In the genomic region with DNA sequence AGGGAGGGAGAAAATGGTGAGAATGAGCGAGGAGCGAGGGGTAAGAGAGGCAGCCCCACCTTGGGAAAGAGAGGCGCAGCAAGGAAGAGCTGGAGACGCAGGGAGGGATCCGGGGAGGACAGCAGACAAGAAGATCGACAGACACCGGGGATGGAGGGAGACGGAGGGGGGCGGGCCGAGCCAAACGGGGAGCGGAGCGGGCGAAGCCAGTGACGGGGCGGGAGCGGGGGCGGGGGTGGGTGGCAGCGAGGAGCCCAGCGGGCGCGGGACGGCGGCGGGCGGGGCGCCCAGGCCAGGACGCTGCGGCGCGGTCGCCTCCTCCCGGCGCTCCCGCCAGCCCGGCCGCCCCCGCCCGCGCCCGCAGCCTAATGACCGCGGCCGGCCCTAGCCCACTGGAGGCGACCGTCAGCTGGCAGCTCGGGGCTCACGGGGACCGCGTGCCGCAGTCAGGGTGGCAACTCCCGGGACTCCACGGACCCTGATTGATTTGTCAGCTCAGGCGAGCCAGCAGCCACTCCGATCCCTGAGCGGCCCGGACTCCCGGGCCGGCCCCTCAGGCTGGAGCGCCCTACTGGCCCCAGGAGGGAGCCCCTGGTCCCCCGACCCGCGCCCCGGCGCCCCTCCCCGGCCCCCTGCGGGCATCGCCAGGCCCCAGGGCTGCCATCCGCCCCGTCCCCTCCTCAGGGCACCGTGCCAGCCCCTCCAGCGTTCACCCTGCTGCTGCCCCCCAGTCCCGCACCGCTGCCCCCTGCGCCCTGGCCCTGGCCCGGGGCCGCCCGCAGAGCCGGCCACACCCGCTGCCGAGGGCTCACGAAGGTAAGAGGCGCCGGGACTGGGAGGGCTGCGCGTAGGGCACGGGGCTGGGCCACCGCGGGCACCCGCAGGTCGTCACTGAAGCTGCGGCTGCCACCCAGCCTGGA, we compare ENCODE assay signal across 8 mouse cellular contexts. TPM values are rescaled to one million over a fixed set of nuclear protein-coding genes. Genes with fewer than 3 reads are reported as not detected.
DNase-seq lines count a peak whose midpoint lies in the region; ATAC-seq and TF ChIP-seq lines count a peak whose summit lies in the region.

Gene Lhx2, plus strand, starts transcription at position 292 of the 920 bp plus-strand sequence.

- H3K9me3 ChIP-seq in intestine, postnatal 0 days (ENCODE audit: control insufficient read depth), result no peaks in the 10 kb centered on the region
- H3K9me3 ChIP-seq in midbrain, embryonic 10.5 days (replicated peaks), result no peaks in the 10 kb centered on the region

- 2% methylated on average over 90 of the region's 92 CpGs for WGBS in kidney, adult 2 months
- 1% methylated on average over 54 of the region's 92 CpGs for whole genome bisulfite sequencing in intestine, postnatal 0 days
- 2% methylated on average over 88 of the region's 92 CpGs for WGBS in midbrain, embryonic 10.5 days

- TF ChIP-seq CTCF in kidney, adult 2 months (conservative IDR thresholded peaks at IDR 0.05; ENCODE audit: insufficient read depth, insufficient read length, low read depth, low read length), result no peak
- no peak for TF ChIP-seq CTCF in embryonic fibroblast, embryonic 13.5 days (IDR thresholded peaks at IDR 0.05; ENCODE audit: borderline replicate concordance, insufficient read depth, low read length)
- no peak for TF ChIP-seq CTCF in intestine, postnatal 0 days (IDR thresholded peaks at IDR 0.05; ENCODE audit: low read depth)

- no peaks in the 10 kb centered on the region for H3K4me1 ChIP-seq in kidney, adult 2 months (ENCODE audit: control insufficient read depth, insufficient read depth, low read length)
- no peaks in the 10 kb centered on the region; the same call in 1 of the 2 replicates for H3K4me1 ChIP-seq in embryonic fibroblast, embryonic 13.5 days (ENCODE audit: control insufficient read depth, insufficient read depth, low read length)
- no peaks in the 10 kb centered on the region; the same call in 1 of the 2 replicates for H3K4me1 ChIP-seq in intestine, postnatal 0 days (replicated peaks; ENCODE audit: control insufficient read depth, insufficient read depth, low read length)
- peaks cover 32% of the 10 kb centered on the region for H3K4me1 ChIP-seq in midbrain, embryonic 10.5 days

- no peak for ATAC-seq in intestine, postnatal 0 days

- TF ChIP-seq POLR2A in kidney, adult 2 months (IDR thresholded peaks at IDR 0.05; ENCODE audit: low read depth, low read length), result no peak
- no peak for TF ChIP-seq POLR2A in embryonic fibroblast, embryonic 13.5 days (IDR thresholded peaks at IDR 0.05; ENCODE audit: low read depth, low read length)

- no peak within 1 kb of the TSS for H3K9ac ChIP-seq in intestine, postnatal 0 days (ENCODE audit: low read depth, low read length)

- no peaks in the 10 kb centered on the region for H3K36me3 ChIP-seq in kidney, adult 2 months (ENCODE audit: control insufficient read depth, insufficient read depth, low read length)
- no peaks in the 10 kb centered on the region for H3K36me3 ChIP-seq in intestine, postnatal 0 days (ENCODE audit: control insufficient read depth, insufficient read depth)
- H3K36me3 ChIP-seq in midbrain, embryonic 10.5 days, result no peaks in the 10 kb centered on the region

- peak within 1 kb of the TSS; percentile 80 for H3K4me2 ChIP-seq in intestine, postnatal 0 days (replicated peaks; ENCODE audit: low read depth)

- H3K27me3 ChIP-seq in kidney, adult 2 months (replicated peaks; ENCODE audit: control insufficient read depth, insufficient read depth, low read length), result peaks cover 21% of the 10 kb centered on the region
- peaks cover 97% of the 10 kb centered on the region for H3K27me3 ChIP-seq in intestine, postnatal 0 days (replicated peaks; ENCODE audit: control insufficient read depth, insufficient read depth, low read length)
- H3K27me3 ChIP-seq in midbrain, embryonic 10.5 days (ENCODE audit: low read depth, poor library complexity, severe bottlenecking), result peaks cover 100% of the 10 kb centered on the region

- H3K4me3 ChIP-seq in kidney, adult 2 months (ENCODE audit: insufficient read depth, low read depth, low read length), result peak within 1 kb of the TSS; percentile 40
- peak within 1 kb of the TSS; percentile 33; the same call in 1 of the 2 replicates for H3K4me3 ChIP-seq in embryonic fibroblast, embryonic 13.5 days (ENCODE audit: insufficient read depth, low read length)
- peak within 1 kb of the TSS; percentile 46 for H3K4me3 ChIP-seq in intestine, postnatal 0 days (ENCODE audit: low read depth, low read length)
- peak within 1 kb of the TSS; percentile 56 for H3K4me3 ChIP-seq in midbrain, embryonic 10.5 days

- DNase-seq in kidney, adult 2 months, result no peak
- DNase-seq in kidney, postnatal 25 days, result no peak
- DNase-seq in MN1 (ENCODE audit: low spot score), result peak; percentile 54
- DNase-seq in midbrain, embryonic 10.5 days (ENCODE audit: low spot score), result peak; percentile 61
- DNase-seq in spleen, postnatal 36 days (ENCODE audit: low spot score in 2 of 2), result no peak
- DNase-seq in urinary bladder, postnatal 36 days (ENCODE audit: low spot score in 2 of 2), result no peak

- H3K27ac ChIP-seq in kidney, adult 2 months (ENCODE audit: insufficient read depth, low read depth, low read length), result no peak within 1 kb of the TSS
- H3K27ac ChIP-seq in embryonic fibroblast, embryonic 13.5 days (ENCODE audit: insufficient read depth, low read length), result no peak within 1 kb of the TSS
- no peak within 1 kb of the TSS for H3K27ac ChIP-seq in intestine, postnatal 0 days (ENCODE audit: low read depth, low read length)
- H3K27ac ChIP-seq in midbrain, embryonic 10.5 days (replicated peaks), result peak within 1 kb of the TSS; percentile 86

RNA-seq across cellular contexts. Expression of gene Lhx2, which starts in this region (rescaled TPM):
- 0.08 and 0.10 TPM in 2 replicates for polyA plus RNA-seq in kidney, adult 2 months (2012; rRNA removed)
- polyA plus RNA-seq in embryonic fibroblast, embryonic 13.5 days (2011; ENCODE audit: insufficient read length, low read depth, missing spikeins), result 0.70 and 1.0 TPM in 2 replicates
- not detected in 2 replicates for polyA plus RNA-seq in intestine, postnatal 0 days (2015; fragmentation: Nextera tagmentation; extraction: Ambion mirVana)
- polyA plus RNA-seq in midbrain, embryonic 10.5 days (2016; fragmentation: Nextera tagmentation; extraction: Ambion mirVana), result 23.3 and 29.0 TPM in 2 replicates

Comparison
In these comparisons a context has a peak if more than half of its experiments do, and no peak if none do; other contexts are left out.
1. RNA of gene Lhx2 (polyA plus RNA-seq): 23.3 to 29.0 TPM in midbrain, embryonic 10.5 days; 0.70 to 1.0 TPM in embryonic fibroblast, embryonic 13.5 days, 0.08 to 0.10 TPM in kidney, adult 2 months and not detected in intestine, postnatal 0 days; every median in the first group is over 10 times any median in the second.
2. DNase-seq: peak in MN1 (single experiment) and midbrain, embryonic 10.5 days (single experiment); none in kidney, adult 2 months (single experiment), kidney, postnatal 25 days (0 of 2), spleen, postnatal 36 days (0 of 2) and urinary bladder, postnatal 36 days (0 of 2).
3. Peak in every context shown above with its lines, with median percentiles within 50 percentile points of each other: H3K4me3 ChIP-seq.